Mouse (Mus musculus) erythroblast, embryonic 14.5 days (primary cell): ENCODE data around the gene Farsb.

ENCODE experiments used
- GATA1 ChIP-seq: IDR thresholded peaks from 2 replicates; pipeline ENCODE4 v1.6.1; 2012; ENCODE audit warnings: low read length, inconsistent platforms, mixed read lengths
- TAL1 ChIP-seq: IDR thresholded peaks from 3 replicates; pipeline ENCODE4 v1.6.1; 2012; ENCODE audit warnings: low read length, inconsistent platforms, mixed read lengths

DNA sequence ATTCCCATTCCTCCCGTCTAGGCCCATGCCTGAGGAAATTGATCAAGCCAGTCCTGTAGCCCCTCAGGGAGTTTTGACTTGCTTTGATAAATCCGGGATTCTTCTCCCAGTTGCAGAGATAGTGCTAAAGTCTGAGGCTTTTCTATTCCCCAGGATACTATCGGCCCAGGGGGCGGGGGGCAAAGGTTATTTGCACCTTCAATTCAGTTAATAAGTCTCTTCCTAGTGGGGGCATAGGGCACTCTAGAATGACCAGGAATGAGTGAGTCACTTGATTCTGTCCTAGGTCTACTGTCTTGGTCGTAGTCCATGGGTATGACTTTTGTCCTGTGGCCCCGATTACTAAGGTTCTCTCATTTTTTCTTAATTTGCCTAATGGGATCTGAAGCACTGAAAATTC, 13.8 kb upstream of the Farsb start:
- TF ChIP-seq TAL1 (no peak), GATA1 (no peak)
